Mouse (Mus musculus) right cerebral cortex, postnatal 25 days (tissue): Measurements from ENCODE around the gene Habp4.

Experiments
- DNase-seq: peaks from one replicate; pipeline ENCODE4 v3.0.0; 2022

Gene Habp4

GRCm38 (mm10) chr13:64178746-64179652, 17.4 kb downstream of the Habp4 start:
- DNase-seq: no peak

GRCm38 (mm10) chr13:64180300-64180699, 18.7 kb downstream of the Habp4 start:
- DNase-seq: no peak

DNA sequence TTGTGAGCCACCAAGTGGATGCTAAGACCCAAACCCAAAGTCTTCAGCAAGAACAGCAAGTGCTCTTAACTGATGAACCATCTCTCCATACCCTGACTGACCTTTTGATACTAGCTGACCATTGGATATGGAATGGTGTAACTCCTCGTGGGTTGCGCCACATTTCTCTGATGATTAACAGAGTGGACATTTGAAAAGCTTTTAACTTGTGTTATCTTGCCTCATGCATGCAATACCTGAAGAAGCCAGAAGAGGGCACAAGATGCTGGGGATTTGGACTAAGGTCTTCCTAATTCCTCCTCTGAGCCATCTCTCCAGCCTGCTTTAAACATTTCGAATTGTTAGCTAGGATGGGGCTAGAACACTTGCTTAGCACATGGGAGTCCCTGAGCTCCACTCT, 19.3 kb downstream of the Habp4 start:
- no peak for DNase-seq

GRCm38 (mm10) chr13:64182091-64182490, 20.5 kb downstream of the Habp4 start:
- DNase-seq: no peak

GRCm38 (mm10) chr13:64183583-64183982, 22.0 kb downstream of the Habp4 start:
- no peak for DNase-seq

GRCm38 (mm10) chr13:64184361-64184760, 22.7 kb downstream of the Habp4 start:
- no peak for DNase-seq

GRCm38 (mm10) chr13:64185176-64185575, 23.6 kb downstream of the Habp4 start:
- DNase-seq: no peak

DNA sequence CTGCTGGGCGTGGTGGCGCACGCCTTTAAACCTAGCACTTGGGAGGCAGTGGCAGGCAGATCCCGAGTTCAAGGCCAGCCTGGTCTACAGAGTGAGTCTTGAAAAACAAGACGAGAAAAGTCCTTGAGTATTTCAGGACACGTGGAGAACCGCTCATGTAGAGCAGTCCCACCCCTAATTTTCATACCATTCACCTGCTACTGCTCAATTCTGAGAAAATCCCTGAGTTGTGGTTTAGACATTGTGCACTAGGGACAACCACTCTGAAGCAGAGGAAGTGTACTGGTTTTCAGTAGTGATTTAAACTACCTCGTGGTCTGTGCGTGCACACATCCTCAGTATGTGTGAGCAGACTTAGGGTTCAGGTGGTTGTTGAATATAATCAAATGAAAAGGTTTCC, 24.0 kb downstream of the Habp4 start:
- DNase-seq: no peak

DNA sequence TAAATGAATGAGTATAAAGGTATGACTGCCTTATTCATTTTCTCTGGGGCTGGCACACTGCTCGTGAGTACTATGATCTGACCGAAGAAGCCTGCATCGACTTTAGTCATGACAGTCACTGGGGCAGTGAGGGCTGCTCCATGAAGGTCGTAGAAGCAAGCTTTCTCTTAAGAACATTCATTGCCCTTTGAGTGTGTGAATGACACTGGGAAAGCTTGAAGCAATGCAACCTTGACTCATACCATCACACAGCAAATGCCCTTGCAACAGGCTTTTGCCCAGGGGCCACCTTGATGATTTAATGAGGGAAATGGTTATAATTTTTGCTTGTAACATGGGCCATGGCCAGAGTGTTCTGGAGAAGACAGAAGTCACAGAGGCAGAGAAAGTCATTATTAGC, 24.9 kb downstream of the Habp4 start:
- DNase-seq: no peak

DNA sequence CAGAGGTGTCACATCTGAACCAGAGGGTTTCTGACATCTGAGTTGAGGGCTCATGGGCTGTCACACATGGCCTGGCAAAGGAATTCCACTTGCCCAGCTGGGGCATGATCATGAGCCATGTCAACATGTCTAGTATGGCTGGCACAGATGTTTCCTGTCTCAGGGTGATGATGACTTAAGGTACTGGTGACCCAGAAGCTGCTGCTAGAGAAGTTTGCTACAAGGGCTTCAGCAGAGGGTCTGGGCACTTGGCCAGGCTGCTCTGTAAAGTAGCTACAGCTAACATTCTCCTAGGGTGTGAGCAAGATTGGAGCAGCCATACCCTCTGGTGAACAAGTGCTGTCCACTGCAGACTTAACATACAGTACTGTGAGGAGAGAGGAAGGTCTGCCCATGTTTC, 25.4 kb downstream of the Habp4 start:
- no peak for DNase-seq

- DNase-seq: no peak
Observed at GRCm38 (mm10) chr13:64197899-64198298, 36.3 kb downstream of the Habp4 start.

DNA sequence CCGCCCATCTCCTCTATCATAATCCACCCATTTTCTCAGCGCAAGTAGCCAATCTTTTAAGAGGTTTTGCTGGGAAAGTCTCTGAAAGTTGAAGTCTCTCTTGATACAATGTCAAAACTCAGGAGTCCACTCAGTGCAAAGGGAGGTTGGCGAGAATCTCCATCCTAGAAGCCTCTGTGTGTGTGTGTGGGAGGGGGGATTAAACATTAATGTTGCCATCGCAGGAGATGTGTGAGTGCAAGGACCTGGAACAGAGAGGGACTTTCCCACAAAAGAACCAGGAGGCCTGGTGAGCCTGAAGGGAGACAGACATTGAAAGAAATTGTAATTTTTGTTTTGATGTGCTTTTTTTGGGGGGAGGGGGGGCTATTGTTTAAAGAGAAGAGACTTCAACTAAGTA, 36.7 kb downstream of the Habp4 start:
- DNase-seq: no peak

DNA sequence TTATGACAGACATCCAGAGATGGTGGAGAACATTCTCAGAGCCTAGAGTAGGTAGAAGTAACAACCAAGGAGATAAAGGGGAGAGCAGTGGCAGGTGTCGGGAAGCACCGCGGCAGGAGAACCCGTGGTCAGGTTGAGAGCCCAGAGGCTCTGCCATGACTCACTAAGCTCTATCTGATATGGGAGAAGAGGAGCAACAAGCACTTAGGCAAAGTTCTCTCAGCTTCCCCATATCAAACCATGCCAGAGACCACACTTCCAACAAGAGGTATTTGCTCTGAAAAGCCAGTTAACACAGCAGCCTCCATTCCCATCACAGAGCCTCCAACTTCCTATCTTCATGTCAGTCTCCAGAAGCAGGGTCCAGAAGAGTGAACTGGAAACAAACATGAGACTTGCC, 39.3 kb downstream of the Habp4 start:
- DNase-seq: no peak

GRCm38 (mm10) chr13:64204726-64205125, 43.1 kb downstream of the Habp4 start:
- no peak for DNase-seq

- no peak for DNase-seq
Observed at GRCm38 (mm10) chr13:64205186-64205585, 43.6 kb downstream of the Habp4 start.

DNA sequence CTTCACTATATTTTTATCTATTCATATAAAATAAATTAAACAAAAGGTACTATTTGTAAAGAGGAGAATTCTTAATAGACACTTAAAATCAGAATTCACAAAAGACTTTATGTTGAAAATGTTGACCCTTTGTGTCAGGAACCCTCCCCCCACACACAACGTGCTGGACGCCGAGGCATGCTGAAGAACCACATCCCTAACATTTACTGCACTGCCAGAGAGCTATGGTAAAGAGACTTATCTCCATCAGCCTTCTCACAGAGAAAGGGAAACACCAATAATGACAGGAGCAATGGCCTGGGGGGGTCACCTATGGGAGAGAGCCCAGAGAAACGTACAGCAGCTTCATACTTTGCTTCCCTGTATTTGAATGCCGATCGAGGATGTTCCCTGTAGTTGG, 46.5 kb downstream of the Habp4 start:
- no peak for DNase-seq

DNA sequence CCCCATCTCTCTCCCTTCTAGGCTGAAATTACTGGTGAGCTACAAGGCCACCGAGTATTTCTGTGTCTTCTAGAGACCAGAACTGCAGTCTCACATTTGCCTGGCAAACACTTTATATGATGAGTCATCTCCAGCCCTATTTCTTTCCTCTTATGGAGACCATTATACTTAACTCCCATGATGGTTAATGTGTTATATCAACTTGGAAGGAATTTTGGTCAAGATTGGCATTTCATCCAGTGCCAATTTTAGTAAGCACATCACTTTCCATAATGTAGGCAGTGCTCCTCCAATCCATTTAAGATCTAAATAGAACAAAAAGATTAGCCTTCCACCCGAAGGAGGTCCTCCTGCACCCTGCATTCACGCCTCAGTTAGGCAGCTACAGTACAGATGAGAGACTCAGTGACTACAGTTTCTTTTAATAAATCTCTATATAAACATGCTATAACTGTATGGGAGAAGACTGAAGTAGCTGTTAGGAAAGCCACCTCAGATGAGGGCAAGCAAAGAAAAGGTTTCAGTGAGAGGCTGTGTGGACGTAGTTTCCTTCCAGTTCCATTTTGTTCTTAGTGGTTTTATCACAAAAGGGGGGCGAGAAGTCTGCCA, 50.5 kb downstream of the Habp4 start:
- no peak for DNase-seq

GRCm38 (mm10) chr13:64214891-64215290, 53.3 kb downstream of the Habp4 start:
- DNase-seq: no peak

- no peak for DNase-seq
Observed at GRCm38 (mm10) chr13:64225738-64226137, 64.1 kb downstream of the Habp4 start.

DNA sequence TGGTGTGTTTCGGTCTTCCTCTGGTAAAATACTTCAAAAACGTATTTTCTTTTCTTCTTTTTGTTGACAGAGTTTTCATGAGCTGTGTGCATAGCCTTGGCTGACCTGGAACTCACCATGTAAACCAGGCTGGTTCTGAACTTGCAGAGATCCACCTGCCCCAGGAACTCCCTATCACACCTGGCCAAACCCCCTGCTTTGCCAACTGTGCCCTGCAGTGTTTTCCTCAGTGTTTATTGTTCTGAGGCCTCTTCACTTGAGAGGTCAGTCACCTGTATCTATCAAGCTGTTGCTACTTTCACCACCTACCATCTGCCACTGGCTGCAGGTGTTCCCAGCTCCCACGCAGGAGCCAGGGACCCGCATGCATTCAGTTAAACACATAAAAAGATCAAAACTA, 65.1 kb downstream of the Habp4 start:
- DNase-seq: no peak

DNA sequence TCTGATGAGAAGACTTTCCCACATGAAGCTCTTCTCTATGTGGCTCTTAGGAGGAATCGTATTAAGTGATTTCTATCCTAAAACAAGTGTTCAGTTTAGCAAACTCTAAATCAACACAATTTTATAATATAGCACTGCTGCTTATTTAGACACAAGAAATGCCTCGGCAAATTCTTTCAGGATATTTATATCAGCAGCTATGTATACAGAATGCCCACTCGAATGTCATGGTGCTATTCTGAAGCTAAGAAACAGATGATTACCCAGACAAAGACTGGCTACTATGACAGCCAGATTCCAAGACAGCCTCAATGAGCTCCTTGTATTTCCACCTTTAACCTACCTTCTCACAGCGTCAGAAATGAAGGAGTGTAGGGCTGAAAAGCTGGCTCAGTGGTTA, 71.5 kb downstream of the Habp4 start:
- no peak for DNase-seq

DNA sequence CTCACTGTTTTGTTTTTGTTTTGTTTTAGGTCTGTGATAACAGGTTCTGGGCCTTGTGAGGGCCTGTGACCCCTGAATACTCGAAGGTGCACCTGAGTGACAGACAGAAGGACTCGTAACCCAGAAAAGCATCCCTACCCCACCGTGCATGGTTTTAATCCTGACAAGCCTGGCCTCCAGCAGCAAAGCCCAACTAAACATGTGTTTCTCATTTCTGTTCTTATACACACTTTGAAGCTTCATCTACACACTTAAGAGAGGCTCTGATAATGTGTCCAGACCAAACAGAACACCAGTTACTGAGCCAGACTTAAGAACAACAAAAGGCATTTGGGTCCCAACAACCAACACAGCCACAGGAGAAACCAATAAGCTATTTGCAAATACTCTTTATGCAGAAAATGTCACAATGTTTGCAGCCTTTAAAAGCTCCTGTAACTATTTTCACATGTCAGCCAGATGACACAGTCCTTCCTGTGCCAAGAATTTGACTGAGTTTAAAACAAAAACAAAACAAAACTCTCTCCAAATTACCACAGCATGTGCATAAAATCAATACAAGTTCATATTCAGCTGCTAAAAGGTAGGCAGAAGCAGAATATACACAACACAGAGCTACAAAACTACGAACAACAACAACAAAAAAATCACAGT, 73.6 kb downstream of the Habp4 start:
- no peak for DNase-seq

- DNase-seq: no peak
Observed at GRCm38 (mm10) chr13:64235777-64236176, 74.2 kb downstream of the Habp4 start.
